Mouse (Mus musculus) adrenal gland, adult (tissue): ENCODE measurements at regions not wholly inside any gene's neighbourhood (a gene's known extent, or its start where the extent isn't known, plus 50 kb on each side); places are given as distances from the start of the nearest gene placed in this dataset.

Experiments
- DNase-seq, 2 experiments: peaks; one replicate each; pipeline ENCODE4 v3.0.0; 2022 to 2023; ENCODE audit warnings: low spot score in 1 of 2; ENCODE audit not compliant: inconsistent age in 2 of 2

GRCm38 (mm10) chr7:78971644-78972313 lies 58.6 kb downstream of the Isg20 start:
- no peak for DNase-seq

GRCm38 (mm10) chr7:78989751-78990206 lies 63.5 kb upstream of the Acan start:
- no peak for DNase-seq

- DNase-seq: peak; percentile 68 to 73
These were observed 62.8 kb upstream of the Acan start for GRCm38 (mm10) chr7:78990302-78991038.

- DNase-seq: peak; percentile 79 to 89
These were observed 60.3 kb upstream of the Acan start for GRCm38 (mm10) chr7:78992991-78993390.

- no peak for DNase-seq
These were observed 59.1 kb upstream of the Acan start for GRCm38 (mm10) chr7:78994134-78994533.

GRCm38 (mm10) chr7:78995034-78995433 lies 58.2 kb upstream of the Acan start:
- no peak for DNase-seq

- no peak for DNase-seq
These were observed 57.5 kb upstream of the Acan start for GRCm38 (mm10) chr7:78995820-78996219.
